Mouse (Mus musculus) brain, adult 2 months (tissue): ENCODE data around the gene Ap4m1.

Experiments
- DNase-seq: peaks from one replicate; pipeline ENCODE4 v3.0.0; 2011; ENCODE audit warnings: low read depth, low spot score

Ap4m1 gene

GRCm38 (mm10) chr5:138171695-138172491, at the start of gene Ap4m1, which contains the start of gene Mcm7:
Gene Ap4m1 (plus strand): TSS chr5:138172002.
Gene Mcm7 (minus strand): TSS chr5:138172422.
- DNase-seq = peak; percentile 100

GRCm38 (mm10) chr5:138132425-138133064, 39.3 kb upstream of the Ap4m1 start:
- DNase-seq = no peak

GRCm38 (mm10) chr5:138137257-138137656, 34.5 kb upstream of the Ap4m1 start:
- DNase-seq = no peak

GRCm38 (mm10) chr5:138137935-138138549, 33.8 kb upstream of the Ap4m1 start:
- peak; percentile 64 for DNase-seq

- no peak for DNase-seq
These were observed 33.2 kb upstream of the Ap4m1 start for GRCm38 (mm10) chr5:138138585-138138984.

GRCm38 (mm10) chr5:138154390-138154789, 17.4 kb upstream of the Ap4m1 start:
- DNase-seq = no peak

- peak; percentile 99 for DNase-seq
These were observed 16.3 kb upstream of the Ap4m1 start, which contains the start of gene Zfp113 for GRCm38 (mm10) chr5:138155443-138155976. Gene Zfp113 (minus strand): TSS chr5:138155744.

GRCm38 (mm10) chr5:138160224-138160762, 11.5 kb upstream of the Ap4m1 start:
- DNase-seq = no peak

- peak; percentile 97 for DNase-seq
These were observed 10.7 kb upstream of the Ap4m1 start, which contains the start of gene Cops6 for GRCm38 (mm10) chr5:138160842-138161665. Gene Cops6 (plus strand): TSS chr5:138161071.

- DNase-seq = no peak
These were observed 8.8 kb upstream of the Ap4m1 start for GRCm38 (mm10) chr5:138163046-138163445.

GRCm38 (mm10) chr5:138163610-138164009, 8.2 kb upstream of the Ap4m1 start:
- no peak for DNase-seq

- DNase-seq = no peak
These were observed 6.2 kb upstream of the Ap4m1 start for GRCm38 (mm10) chr5:138165594-138165993.

GRCm38 (mm10) chr5:138170936-138171561, 753 bp upstream of the Ap4m1 start:
- peak; percentile 99 for DNase-seq

- DNase-seq = no peak
These were observed 1.4 kb downstream of the Ap4m1 start for GRCm38 (mm10) chr5:138173217-138173616.

- peak; percentile 96 for DNase-seq
These were observed 15.3 kb downstream of the Ap4m1 start, which contains the start of the genes Taf6 and Cnpy4 for GRCm38 (mm10) chr5:138186950-138187638. Gene Taf6 (minus strand): TSS chr5:138187451. Gene Cnpy4 (plus strand): TSS chr5:138187485.

GRCm38 (mm10) chr5:138187661-138188306, 16.0 kb downstream of the Ap4m1 start:
- peak; percentile 96 for DNase-seq

GRCm38 (mm10) chr5:138193771-138194727, 22.2 kb downstream of the Ap4m1 start, which contains the start of gene Mblac1:
Gene Mblac1 (plus strand): TSS chr5:138194314.
- DNase-seq = peak; percentile 97
